Mouse (Mus musculus): ENCODE measurements around the gene Zbtb32.

DNA sequence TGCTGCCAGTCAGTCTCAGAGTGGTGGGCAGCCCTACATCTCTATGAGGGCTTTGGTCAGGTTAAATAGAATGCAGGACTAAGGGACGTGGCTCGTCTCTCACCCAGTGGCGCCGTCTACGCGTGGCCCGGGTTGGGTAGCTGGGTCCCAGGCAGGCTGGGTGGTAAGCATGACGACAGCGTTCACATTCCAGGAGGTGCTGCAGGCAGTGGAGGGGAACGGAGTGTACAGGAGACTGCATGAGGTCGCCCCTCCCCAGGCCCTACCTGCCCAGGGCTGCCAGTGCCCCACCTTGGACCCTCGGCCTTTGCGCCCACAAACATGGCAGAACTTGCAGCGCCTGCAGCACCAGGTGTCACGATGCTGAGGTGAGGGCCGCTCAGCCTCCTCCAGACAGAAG lies 17.2 kb downstream of the Zbtb32 start:
- no peak for TF ChIP-seq CTCF (IDR thresholded peaks at IDR 0.05; ENCODE audit: control insufficient read depth, insufficient read depth, insufficient replicate concordance, low read depth, low read length)
- TF ChIP-seq POLR2A (IDR thresholded peaks at IDR 0.05; ENCODE audit: control insufficient read depth, low read depth, low read length), result no peak
